Mouse (Mus musculus): ENCODE data around the gene Pcnx4. TPM values are rescaled to one million over a fixed set of nuclear protein-coding genes. Genes with fewer than 3 reads are reported as not detected.

Pcnx4 gene
- polyA plus RNA-seq, 1 experiment from 2014 or later, result 16.0 TPM

GRCm38 (mm10) chr12:72518114-72518728 is 18.0 kb upstream of the Pcnx4 start:
- no peak for DNase-seq (ENCODE audit: low spot score)
- Histone ChIP-seq H3K9me3 (replicated peaks; ENCODE audit: control insufficient read depth, low read length) (no peaks in the 10 kb centered on the region), H3K36me3 (replicated peaks; ENCODE audit: control insufficient read depth, insufficient read depth, low read depth, low read length) (no peaks in the 10 kb centered on the region), H3K4me3 (ENCODE audit: low read depth, low read length) (no peak overlapping the region), H3K27me3 (ENCODE audit: control insufficient read depth, insufficient read depth, low read length) (no peaks in the 10 kb centered on the region), H3K4me1 (ENCODE audit: control insufficient read depth, insufficient read depth, low read length) (no peaks in the 10 kb centered on the region), H3K27ac (replicated peaks; ENCODE audit: low read depth, low read length) (no peak overlapping the region), H3K4me2 (ENCODE audit: low read depth, low read length) (no peak overlapping the region), H3K9ac (replicated peaks; ENCODE audit: low read length) (no peak overlapping the region)
- WGBS, result 77% methylated on average over 12 of the region's 12 CpGs
- ATAC-seq (replicated peaks; ENCODE audit: insufficient number of reproducible peaks, low FRiP score, low TSS enrichment, low read depth), result 0 out of 2 replicates have a peak, but pooled peaks have one; percentile 14

GRCm38 (mm10) chr12:72519352-72519751 is 16.8 kb upstream of the Pcnx4 start:
- H3K9me3 ChIP-seq (replicated peaks; ENCODE audit: control insufficient read depth, low read length), result no peaks in the 10 kb centered on the region
- 67% methylated on average over 9 of the region's 9 CpGs for WGBS
- H3K36me3 ChIP-seq (replicated peaks; ENCODE audit: control insufficient read depth, insufficient read depth, low read depth, low read length), result no peaks in the 10 kb centered on the region
- DNase-seq (ENCODE audit: low spot score) (no peak), ATAC-seq (replicated peaks; ENCODE audit: insufficient number of reproducible peaks, low FRiP score, low TSS enrichment, low read depth) (no peak)
- H3K27me3 ChIP-seq (ENCODE audit: control insufficient read depth, insufficient read depth, low read length), result no peaks in the 10 kb centered on the region
- no peak overlapping the region for H3K4me3 ChIP-seq (ENCODE audit: low read depth, low read length)
- H3K27ac ChIP-seq (replicated peaks; ENCODE audit: low read depth, low read length), result no peak overlapping the region
- no peaks in the 10 kb centered on the region for H3K4me1 ChIP-seq (ENCODE audit: control insufficient read depth, insufficient read depth, low read length)
- no peak overlapping the region for H3K9ac ChIP-seq (replicated peaks; ENCODE audit: low read length)
- no peak overlapping the region for H3K4me2 ChIP-seq (ENCODE audit: low read depth, low read length)

- ATAC-seq (replicated peaks; ENCODE audit: insufficient number of reproducible peaks, low FRiP score, low TSS enrichment, low read depth) (no peak), DNase-seq (ENCODE audit: low spot score) (no peak)
- H3K4me2 ChIP-seq (ENCODE audit: low read depth, low read length), result no peak overlapping the region
- H3K4me3 ChIP-seq (ENCODE audit: low read depth, low read length), result no peak overlapping the region
- H3K27ac ChIP-seq (replicated peaks; ENCODE audit: low read depth, low read length), result no peak overlapping the region
- H3K4me1 ChIP-seq (ENCODE audit: control insufficient read depth, insufficient read depth, low read length), result no peaks in the 10 kb centered on the region
- no peaks in the 10 kb centered on the region for H3K36me3 ChIP-seq (replicated peaks; ENCODE audit: control insufficient read depth, insufficient read depth, low read depth, low read length)
- no peaks in the 10 kb centered on the region for H3K27me3 ChIP-seq (ENCODE audit: control insufficient read depth, insufficient read depth, low read length)
- WGBS, result 76% methylated on average over 5 of the region's 5 CpGs
- no peaks in the 10 kb centered on the region for H3K9me3 ChIP-seq (replicated peaks; ENCODE audit: control insufficient read depth, low read length)
- no peak overlapping the region for H3K9ac ChIP-seq (replicated peaks; ENCODE audit: low read length)
Measured at GRCm38 (mm10) chr12:72519855-72520254, 16.3 kb upstream of the Pcnx4 start.

- WGBS, result 3% methylated on average over 2 of the region's 2 CpGs
- Histone ChIP-seq H3K9me3 (replicated peaks; ENCODE audit: control insufficient read depth, low read length) (no peaks in the 10 kb centered on the region), H3K4me1 (ENCODE audit: control insufficient read depth, insufficient read depth, low read length) (no peaks in the 10 kb centered on the region), H3K27me3 (ENCODE audit: control insufficient read depth, insufficient read depth, low read length) (no peaks in the 10 kb centered on the region), H3K4me2 (ENCODE audit: low read depth, low read length) (no peak overlapping the region), H3K4me3 (ENCODE audit: low read depth, low read length) (no peak overlapping the region), H3K9ac (replicated peaks; ENCODE audit: low read length) (no peak overlapping the region), H3K36me3 (replicated peaks; ENCODE audit: control insufficient read depth, insufficient read depth, low read depth, low read length) (no peaks in the 10 kb centered on the region), H3K27ac (replicated peaks; ENCODE audit: low read depth, low read length) (no peak overlapping the region)
- DNase-seq (ENCODE audit: low spot score) (peak; percentile 77), ATAC-seq (replicated peaks; ENCODE audit: insufficient number of reproducible peaks, low FRiP score, low TSS enrichment, low read depth) (no peak)
Measured at GRCm38 (mm10) chr12:72520645-72521044, 15.5 kb upstream of the Pcnx4 start.

GRCm38 (mm10) chr12:72525588-72525987 is 10.6 kb upstream of the Pcnx4 start:
- Histone ChIP-seq H3K4me3 (ENCODE audit: low read depth, low read length) (no peak overlapping the region), H3K4me2 (ENCODE audit: low read depth, low read length) (no peak overlapping the region), H3K36me3 (replicated peaks; ENCODE audit: control insufficient read depth, insufficient read depth, low read depth, low read length) (no peaks in the 10 kb centered on the region), H3K9ac (replicated peaks; ENCODE audit: low read length) (no peak overlapping the region), H3K9me3 (replicated peaks; ENCODE audit: control insufficient read depth, low read length) (peaks cover 3% of the 10 kb centered on the region; the same call in 1 of the 2 replicates), H3K4me1 (ENCODE audit: control insufficient read depth, insufficient read depth, low read length) (no peaks in the 10 kb centered on the region), H3K27me3 (ENCODE audit: control insufficient read depth, insufficient read depth, low read length) (no peaks in the 10 kb centered on the region), H3K27ac (replicated peaks; ENCODE audit: low read depth, low read length) (no peak overlapping the region)
- DNase-seq (ENCODE audit: low spot score) (no peak), ATAC-seq (replicated peaks; ENCODE audit: insufficient number of reproducible peaks, low FRiP score, low TSS enrichment, low read depth) (no peak)
- 78% methylated on average over 4 of the region's 4 CpGs for WGBS

GRCm38 (mm10) chr12:72532303-72532702 is 3.9 kb upstream of the Pcnx4 start:
- 83% methylated on average over 7 of the region's 7 CpGs for WGBS
- H3K27me3 ChIP-seq (ENCODE audit: control insufficient read depth, insufficient read depth, low read length), result no peaks in the 10 kb centered on the region
- DNase-seq (ENCODE audit: low spot score) (no peak), ATAC-seq (replicated peaks; ENCODE audit: insufficient number of reproducible peaks, low FRiP score, low TSS enrichment, low read depth) (no peak)
- H3K4me1 ChIP-seq (ENCODE audit: control insufficient read depth, insufficient read depth, low read length), result no peaks in the 10 kb centered on the region
- H3K9me3 ChIP-seq (replicated peaks; ENCODE audit: control insufficient read depth, low read length), result peaks cover 3% of the 10 kb centered on the region; the same call in 1 of the 2 replicates
- no peak overlapping the region for H3K4me3 ChIP-seq (ENCODE audit: low read depth, low read length)
- H3K9ac ChIP-seq (replicated peaks; ENCODE audit: low read length), result no peak overlapping the region
- H3K36me3 ChIP-seq (replicated peaks; ENCODE audit: control insufficient read depth, insufficient read depth, low read depth, low read length), result no peaks in the 10 kb centered on the region
- no peak overlapping the region for H3K27ac ChIP-seq (replicated peaks; ENCODE audit: low read depth, low read length)
- H3K4me2 ChIP-seq (ENCODE audit: low read depth, low read length), result no peak overlapping the region

GRCm38 (mm10) chr12:72533986-72534385 is 2.2 kb upstream of the Pcnx4 start:
- no peaks in the 10 kb centered on the region for H3K4me1 ChIP-seq (ENCODE audit: control insufficient read depth, insufficient read depth, low read length)
- ATAC-seq (replicated peaks; ENCODE audit: insufficient number of reproducible peaks, low FRiP score, low TSS enrichment, low read depth) (no peak), DNase-seq (ENCODE audit: low spot score) (no peak)
- no peak overlapping the region for H3K4me3 ChIP-seq (ENCODE audit: low read depth, low read length)
- no peak overlapping the region for H3K4me2 ChIP-seq (ENCODE audit: low read depth, low read length)
- H3K27ac ChIP-seq (replicated peaks; ENCODE audit: low read depth, low read length), result no peak overlapping the region
- H3K36me3 ChIP-seq (replicated peaks; ENCODE audit: control insufficient read depth, insufficient read depth, low read depth, low read length), result no peaks in the 10 kb centered on the region
- WGBS, result 89% methylated on average over 6 of the region's 6 CpGs
- H3K9me3 ChIP-seq (replicated peaks; ENCODE audit: control insufficient read depth, low read length), result peaks cover 3% of the 10 kb centered on the region; the same call in 1 of the 2 replicates
- H3K27me3 ChIP-seq (ENCODE audit: control insufficient read depth, insufficient read depth, low read length), result no peaks in the 10 kb centered on the region
- H3K9ac ChIP-seq (replicated peaks; ENCODE audit: low read length), result no peak overlapping the region

- DNase-seq (ENCODE audit: low spot score), result no peak
- no peaks in the 10 kb centered on the region for H3K36me3 ChIP-seq (replicated peaks; ENCODE audit: control insufficient read depth, insufficient read depth, low read depth, low read length)
- H3K9ac ChIP-seq (replicated peaks; ENCODE audit: low read length), result no peak overlapping the region; the same call in 1 of the 2 replicates
- no peaks in the 10 kb centered on the region for H3K4me1 ChIP-seq (ENCODE audit: control insufficient read depth, insufficient read depth, low read length)
- WGBS, result 40% methylated on average over 3 of the region's 3 CpGs
- peak overlapping the region; percentile 47 for H3K4me2 ChIP-seq (ENCODE audit: low read depth, low read length)
- H3K4me3 ChIP-seq (ENCODE audit: low read depth, low read length), result peak overlapping the region; percentile 65
- no peak; the same call in 1 of the 2 replicates for ATAC-seq (replicated peaks; ENCODE audit: insufficient number of reproducible peaks, low FRiP score, low TSS enrichment, low read depth)
- H3K9me3 ChIP-seq (replicated peaks; ENCODE audit: control insufficient read depth, low read length), result no peaks in the 10 kb centered on the region
- no peak overlapping the region for H3K27ac ChIP-seq (replicated peaks; ENCODE audit: low read depth, low read length)
- no peaks in the 10 kb centered on the region for H3K27me3 ChIP-seq (ENCODE audit: control insufficient read depth, insufficient read depth, low read length)
Measured at GRCm38 (mm10) chr12:72535599-72535998, 584 bp upstream of the Pcnx4 start.
